Mouse (Mus musculus): Measurements from ENCODE around the gene Enkur.

Gene Enkur

GRCm38 (mm10) chr2:21206278-21206677 lies 1.1 kb upstream of the Enkur start:
- no peak for TF ChIP-seq GATA4 (IDR thresholded peaks at IDR 0.05; ENCODE audit: insufficient replicate concordance, low read length)

- TF ChIP-seq GATA4 (IDR thresholded peaks at IDR 0.05; ENCODE audit: insufficient replicate concordance, low read length) = no peak
Observed at GRCm38 (mm10) chr2:21205831-21206159, 630 bp upstream of the Enkur start.

- TF ChIP-seq GATA4 (IDR thresholded peaks at IDR 0.05; ENCODE audit: insufficient replicate concordance, low read length) = no peak
Observed at GRCm38 (mm10) chr2:21202754-21203153, 2.4 kb downstream of the Enkur start.

GRCm38 (mm10) chr2:21199051-21199450 lies 6.1 kb downstream of the Enkur start:
- TF ChIP-seq GATA4 (IDR thresholded peaks at IDR 0.05; ENCODE audit: insufficient replicate concordance, low read length) = no peak

- TF ChIP-seq GATA4 (IDR thresholded peaks at IDR 0.05; ENCODE audit: insufficient replicate concordance, low read length) = no peak
Observed at GRCm38 (mm10) chr2:21195233-21195632, 9.9 kb downstream of the Enkur start.

- no peak for TF ChIP-seq GATA4 (IDR thresholded peaks at IDR 0.05; ENCODE audit: insufficient replicate concordance, low read length)
Observed at GRCm38 (mm10) chr2:21191232-21191631, 13.9 kb downstream of the Enkur start.

GRCm38 (mm10) chr2:21188610-21189009 lies 16.6 kb downstream of the Enkur start:
- no peak for TF ChIP-seq GATA4 (IDR thresholded peaks at IDR 0.05; ENCODE audit: insufficient replicate concordance, low read length)

- TF ChIP-seq GATA4 (IDR thresholded peaks at IDR 0.05; ENCODE audit: insufficient replicate concordance, low read length) = no peak
Observed at GRCm38 (mm10) chr2:21187576-21187975, 17.6 kb downstream of the Enkur start.

- TF ChIP-seq GATA4 (IDR thresholded peaks at IDR 0.05; ENCODE audit: insufficient replicate concordance, low read length) = no peak
Observed at GRCm38 (mm10) chr2:21182811-21183210, 22.4 kb downstream of the Enkur start.

- TF ChIP-seq GATA4 (IDR thresholded peaks at IDR 0.05; ENCODE audit: insufficient replicate concordance, low read length) = no peak
Observed at GRCm38 (mm10) chr2:21179136-21179535, 26.0 kb downstream of the Enkur start.

- no peak for TF ChIP-seq GATA4 (IDR thresholded peaks at IDR 0.05; ENCODE audit: insufficient replicate concordance, low read length)
Observed at GRCm38 (mm10) chr2:21172797-21173196, 32.4 kb downstream of the Enkur start.

- TF ChIP-seq GATA4 (IDR thresholded peaks at IDR 0.05; ENCODE audit: insufficient replicate concordance, low read length) = no peak
Observed at GRCm38 (mm10) chr2:21167916-21168315, 37.2 kb downstream of the Enkur start.

- TF ChIP-seq GATA4 (IDR thresholded peaks at IDR 0.05; ENCODE audit: insufficient replicate concordance, low read length) = no peak
Observed at GRCm38 (mm10) chr2:21164296-21164695, 40.9 kb downstream of the Enkur start.

- TF ChIP-seq GATA4 (IDR thresholded peaks at IDR 0.05; ENCODE audit: insufficient replicate concordance, low read length) = no peak
Observed at GRCm38 (mm10) chr2:21153469-21153868, 51.7 kb downstream of the Enkur start.

- TF ChIP-seq GATA4 (IDR thresholded peaks at IDR 0.05; ENCODE audit: insufficient replicate concordance, low read length) = no peak
Observed at GRCm38 (mm10) chr2:21147169-21147568, 58.0 kb downstream of the Enkur start.

GRCm38 (mm10) chr2:21146486-21146885 lies 58.7 kb downstream of the Enkur start:
- TF ChIP-seq GATA4 (IDR thresholded peaks at IDR 0.05; ENCODE audit: insufficient replicate concordance, low read length) = no peak

- no peak for TF ChIP-seq GATA4 (IDR thresholded peaks at IDR 0.05; ENCODE audit: insufficient replicate concordance, low read length)
Observed at GRCm38 (mm10) chr2:21142616-21143015, 62.5 kb downstream of the Enkur start.

GRCm38 (mm10) chr2:21142204-21142580 lies 63.0 kb downstream of the Enkur start:
- no peak for TF ChIP-seq GATA4 (IDR thresholded peaks at IDR 0.05; ENCODE audit: insufficient replicate concordance, low read length)
